11 mouse cellular contexts compared by ENCODE assay signal in the genomic region with DNA sequence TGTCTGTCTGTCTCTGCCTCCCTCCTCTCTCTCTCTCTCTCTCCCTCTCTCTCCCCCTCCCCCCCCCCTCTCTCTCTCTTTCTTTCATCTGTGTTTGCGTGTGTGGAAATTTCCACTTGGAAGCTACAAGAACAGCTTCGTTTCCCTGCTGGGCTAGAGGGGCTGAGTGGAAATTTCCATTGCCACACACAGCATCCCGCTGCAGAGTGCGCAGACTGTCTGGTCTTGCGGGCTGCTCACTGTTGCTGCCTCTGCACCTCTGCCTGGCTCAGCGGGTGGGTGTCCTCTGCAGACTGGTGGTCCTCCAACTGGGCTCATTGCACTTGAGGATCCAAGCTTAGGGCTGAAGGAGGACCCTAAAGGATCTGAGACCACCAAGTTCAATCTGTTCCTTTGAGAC. TPM values are rescaled to one million over a fixed set of nuclear protein-coding genes. Genes with fewer than 3 reads are reported as not detected.
DNase-seq lines count a peak whose midpoint lies in the region; ATAC-seq lines count a peak whose summit lies in the region.
"Had no signal": no experiment of that assay in that cellular context is flagged by ENCODE, and none has a peak within 500 bp of the region (broad histone marks: within the 10 kb centered on the region; RNA-seq: fewer than 3 reads in every experiment).

No protein-coding gene starts in this region.

- intact Hi-C loops in left cerebral cortex, postnatal 14 days (cut with DNase I), result no loop called here

- DNase-seq in frontal cortex, postnatal 25 days (ENCODE audit: low spot score in 2 of 2), result no peak
- peak; percentile 70 to 73 for DNase-seq in left cerebral cortex, adult 18-20 months (ENCODE audit: low spot score in 2 of 2)
- no peak for DNase-seq in left cerebral cortex, postnatal 14 days (ENCODE audit: low spot score in 2 of 2)
- DNase-seq in cerebellum, adult 11 months, result peak; percentile 89
- DNase-seq in kidney, postnatal 4 days, result peak; percentile 37 to 54
- DNase-seq in ovary, postnatal 10 days (ENCODE audit: low spot score), result no peak
- no peak for DNase-seq in natural killer cell, adult 2 months (ENCODE audit: low spot score in 2 of 2)
- DNase-seq: gastrocnemius, adult 2 months; spleen, adult 18-20 months; thymus, postnatal 36 days had no signal

- ATAC-seq in frontal cortex, adult (ENCODE audit: low TSS enrichment), result peak; percentile 69

RNA-seq across cellular contexts. Expression of gene Paqr7, which starts 12.8 kb away (rescaled TPM):
- total RNA-seq in left cerebral cortex, adult 18-20 months (2021), result 10 to 100 TPM; 63.5 to 70.1 TPM
- 10 to 100 TPM; 54.6 to 55.8 TPM for total RNA-seq in left cerebral cortex, postnatal 14 days (2021)

RNA-seq across cellular contexts. Expression of gene Stmn1, which starts 15.6 kb away (rescaled TPM):
- 1,000 to 10,000 TPM; 1,034 to 1,073 TPM for total RNA-seq in left cerebral cortex, adult 18-20 months (2021)
- total RNA-seq in left cerebral cortex, postnatal 14 days (2021), result 1,000 to 10,000 TPM; 1,227 to 1,286 TPM

RNA-seq across cellular contexts. Expression of gene Aunip, which starts 27.1 kb away (rescaled TPM):
- under 1 TPM in 1 of 2 experiments, not detected in 1; 0.54 TPM for total RNA-seq in left cerebral cortex, adult 18-20 months (2021)
- total RNA-seq in left cerebral cortex, postnatal 14 days (2021), result under 1 TPM; 0.53 to 0.55 TPM
- total RNA-seq: gastrocnemius, adult 2 months had no signal

RNA-seq across cellular contexts. Expression of gene Mtfr1l, which starts 51.5 kb away (rescaled TPM):
- 10 to 100 TPM; 65.3 to 66.0 TPM for total RNA-seq in left cerebral cortex, adult 18-20 months (2021)
- 10 to 100 TPM; 69.4 to 71.9 TPM for total RNA-seq in left cerebral cortex, postnatal 14 days (2021)

Comparison
In these comparisons a context has a peak if more than half of its experiments do, and no peak if none do; other contexts are left out.
1. DNase-seq: peak in left cerebral cortex, adult 18-20 months (2 of 2), cerebellum, adult 11 months (single experiment) and kidney, postnatal 4 days (2 of 2); none in frontal cortex, postnatal 25 days (0 of 2), left cerebral cortex, postnatal 14 days (0 of 2), ovary, postnatal 10 days (single experiment) and natural killer cell, adult 2 months (0 of 2).